Mouse (Mus musculus) testis, postnatal 14 days (tissue): ENCODE measurements around the gene A230050P20Rik.

Experiments
- DNase-seq: peaks from one replicate; pipeline ENCODE4 v3.0.0; 2021; ENCODE audit warnings: low spot score

Gene A230050P20Rik

GRCm38 (mm10) chr9:20894629-20895028 lies 26.2 kb downstream of the A230050P20Rik start:
- DNase-seq, result no peak

- no peak for DNase-seq
Measured at GRCm38 (mm10) chr9:20895382-20895781, 26.9 kb downstream of the A230050P20Rik start.

GRCm38 (mm10) chr9:20897736-20898510 lies 29.5 kb downstream of the A230050P20Rik start:
- no peak for DNase-seq

GRCm38 (mm10) chr9:20898511-20899073 lies 30.1 kb downstream of the A230050P20Rik start, which contains the start of gene Eif3g:
Eif3g (minus strand) TSS chr9:20898623.
- DNase-seq, result peak; percentile 88

GRCm38 (mm10) chr9:20901466-20902173 lies 33.2 kb downstream of the A230050P20Rik start:
- no peak for DNase-seq

GRCm38 (mm10) chr9:20902174-20902491 lies 33.7 kb downstream of the A230050P20Rik start:
- DNase-seq, result no peak

GRCm38 (mm10) chr9:20909948-20910347 lies 41.5 kb downstream of the A230050P20Rik start:
- DNase-seq, result no peak

GRCm38 (mm10) chr9:20916160-20916559 lies 47.7 kb downstream of the A230050P20Rik start:
- DNase-seq, result no peak

GRCm38 (mm10) chr9:20923258-20923657 lies 54.8 kb downstream of the A230050P20Rik start:
- DNase-seq, result no peak
